Mouse (Mus musculus): ENCODE results near the gene Isca1. TPM values are rescaled to one million over a fixed set of nuclear protein-coding genes. Genes with fewer than 3 reads are reported as not detected.
A peak's percentile ranks its signal among the peaks of the same experiment; 100 is the strongest.
"Not testable (repeated sequence)": the region's sequence is repeated elsewhere in the genome, so short reads cannot be mapped to it uniquely, and the experiment has no call there.

Isca1 gene
- polyA plus RNA-seq, 1 experiment: not detected

- Histone ChIP-seq H3K4me1 (ENCODE audit: control insufficient read depth, insufficient read depth, low read length) (no peaks in the 10 kb centered on the region), H3K4me3 (ENCODE audit: insufficient read depth, low read depth, low read length) (no peak overlapping the region), H3K27ac (ENCODE audit: insufficient read depth, low read depth, low read length) (no peak overlapping the region)
- WGBS: 94% methylated on average over 1 of the region's 1 CpGs
- TF ChIP-seq POLR2A (IDR thresholded peaks at IDR 0.05; ENCODE audit: insufficient read depth, low read depth, low read length) (no peak), CTCF (IDR thresholded peaks at IDR 0.05; ENCODE audit: insufficient read depth, low read depth, low read length) (no peak)
Measured at GRCm38 (mm10) chr13:59794786-59795185, 25.2 kb upstream of the Isca1 start.

DNA sequence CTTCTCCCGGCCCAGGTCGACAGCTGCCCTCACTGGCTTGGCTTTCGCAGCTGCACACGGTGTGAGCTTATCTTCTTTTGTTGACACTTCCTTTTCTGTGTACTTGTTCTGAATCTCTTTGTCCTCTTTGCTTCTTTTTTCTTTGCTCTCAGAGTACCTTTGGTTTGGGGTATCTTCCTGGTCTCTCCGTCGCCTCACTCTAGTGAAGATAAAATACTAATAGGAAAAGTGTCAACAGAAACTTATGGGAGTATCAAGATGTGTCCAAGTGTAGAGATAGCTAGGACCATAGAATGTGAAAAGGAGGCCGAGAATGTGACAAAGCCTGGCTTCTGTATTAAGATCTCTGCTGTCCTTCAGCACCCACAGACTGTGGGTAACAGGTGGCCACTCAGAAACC lies 12.5 kb upstream of the Isca1 start, which contains the start of gene Gm49354:
Gm49354 (minus strand) TSS at position 101 of the 400 bp plus-strand sequence.
- TF ChIP-seq POLR2A (IDR thresholded peaks at IDR 0.05; ENCODE audit: insufficient read depth, low read depth, low read length) (no peak), CTCF (IDR thresholded peaks at IDR 0.05; ENCODE audit: insufficient read depth, low read depth, low read length) (no peak)
- Histone ChIP-seq H3K4me1 (ENCODE audit: control insufficient read depth, insufficient read depth, low read length) (no peaks in the 10 kb centered on the region), H3K27ac (ENCODE audit: insufficient read depth, low read depth, low read length) (no peak within 1 kb of the TSS), H3K4me3 (ENCODE audit: insufficient read depth, low read depth, low read length) (no peak within 1 kb of the TSS)
- WGBS: 92% methylated on average over 7 of the region's 7 CpGs

DNA sequence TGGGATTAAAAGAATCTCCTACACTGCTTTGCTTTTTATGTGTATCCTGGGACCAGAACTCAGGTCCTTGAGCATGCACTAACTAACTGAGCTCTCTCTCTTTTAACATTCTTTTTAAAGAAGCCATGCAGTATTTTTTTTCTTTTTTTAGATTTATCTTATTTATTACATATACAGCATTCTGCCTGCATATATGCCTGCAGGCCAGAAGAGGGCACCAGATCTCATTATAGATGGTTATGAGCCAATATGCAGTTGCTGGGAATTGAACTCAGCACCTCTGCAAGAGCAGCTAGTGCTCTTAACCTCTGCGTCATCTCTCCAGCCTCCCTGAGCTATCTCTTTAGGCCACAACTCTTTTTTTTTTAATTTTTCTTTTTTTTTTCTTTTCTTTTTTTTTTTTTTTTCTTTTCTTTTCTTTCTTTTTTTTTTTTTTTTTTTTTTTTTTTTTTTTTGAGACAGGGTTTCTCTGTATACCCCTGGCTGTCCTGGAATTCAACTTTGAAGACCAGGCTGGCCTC lies 10.2 kb upstream of the Isca1 start:
- not testable (repeated sequence) for H3K4me1 ChIP-seq (ENCODE audit: control insufficient read depth, insufficient read depth, low read length); H3K4me3 ChIP-seq (ENCODE audit: insufficient read depth, low read depth, low read length); H3K27ac ChIP-seq (ENCODE audit: insufficient read depth, low read depth, low read length)
- WGBS: 100% methylated on average over 1 of the region's 1 CpGs

DNA sequence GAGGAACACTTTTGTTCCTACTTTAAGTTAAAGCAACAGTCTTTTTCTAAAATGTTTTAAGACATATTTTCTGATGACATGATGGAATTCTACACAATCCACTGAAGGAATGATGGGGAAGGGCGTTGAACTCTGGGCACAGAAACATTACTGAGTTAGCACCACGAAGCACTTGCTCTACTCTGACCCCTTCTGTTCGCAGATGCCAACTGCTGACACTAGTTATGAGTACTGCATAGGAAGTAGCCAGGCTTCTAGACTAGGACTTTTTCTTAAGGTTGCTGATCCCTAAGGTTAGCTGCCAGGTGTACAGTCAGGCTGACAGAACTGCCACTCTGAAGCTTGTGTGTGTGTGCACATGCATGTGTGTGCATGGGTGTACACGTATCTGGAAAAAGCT lies 9.6 kb upstream of the Isca1 start:
- H3K27ac ChIP-seq (ENCODE audit: insufficient read depth, low read depth, low read length): no peak overlapping the region
- TF ChIP-seq POLR2A (IDR thresholded peaks at IDR 0.05; ENCODE audit: insufficient read depth, low read depth, low read length): no peak
- no peak for TF ChIP-seq CTCF (IDR thresholded peaks at IDR 0.05; ENCODE audit: insufficient read depth, low read depth, low read length)
- no peaks in the 10 kb centered on the region for H3K4me1 ChIP-seq (ENCODE audit: control insufficient read depth, insufficient read depth, low read length)
- H3K4me3 ChIP-seq (ENCODE audit: insufficient read depth, low read depth, low read length): no peak overlapping the region
- whole genome bisulfite sequencing: 79% methylated on average over 4 of the region's 4 CpGs

GRCm38 (mm10) chr13:59775168-59775567 lies 5.6 kb upstream of the Isca1 start:
- TF ChIP-seq CTCF (IDR thresholded peaks at IDR 0.05; ENCODE audit: insufficient read depth, low read depth, low read length): no peak
- TF ChIP-seq POLR2A (IDR thresholded peaks at IDR 0.05; ENCODE audit: insufficient read depth, low read depth, low read length): no peak
- H3K27ac ChIP-seq (ENCODE audit: insufficient read depth, low read depth, low read length): no peak overlapping the region
- peaks cover 8% of the 10 kb centered on the region for H3K4me1 ChIP-seq (ENCODE audit: control insufficient read depth, insufficient read depth, low read length)
- no peak overlapping the region for H3K4me3 ChIP-seq (ENCODE audit: insufficient read depth, low read depth, low read length)
- WGBS: 74% methylated on average over 3 of the region's 3 CpGs

- Histone ChIP-seq H3K4me3 (ENCODE audit: insufficient read depth, low read depth, low read length) (no peak overlapping the region), H3K27ac (ENCODE audit: insufficient read depth, low read depth, low read length) (peak overlapping the region; percentile 94), H3K4me1 (ENCODE audit: control insufficient read depth, insufficient read depth, low read length) (peaks cover 13% of the 10 kb centered on the region)
- 6% methylated on average over 9 of the region's 9 CpGs for WGBS
- TF ChIP-seq CTCF (IDR thresholded peaks at IDR 0.05; ENCODE audit: insufficient read depth, low read depth, low read length) (no peak), POLR2A (IDR thresholded peaks at IDR 0.05; ENCODE audit: insufficient read depth, low read depth, low read length) (no peak)
Measured at GRCm38 (mm10) chr13:59771257-59771656, 1.6 kb upstream of the Isca1 start.

DNA sequence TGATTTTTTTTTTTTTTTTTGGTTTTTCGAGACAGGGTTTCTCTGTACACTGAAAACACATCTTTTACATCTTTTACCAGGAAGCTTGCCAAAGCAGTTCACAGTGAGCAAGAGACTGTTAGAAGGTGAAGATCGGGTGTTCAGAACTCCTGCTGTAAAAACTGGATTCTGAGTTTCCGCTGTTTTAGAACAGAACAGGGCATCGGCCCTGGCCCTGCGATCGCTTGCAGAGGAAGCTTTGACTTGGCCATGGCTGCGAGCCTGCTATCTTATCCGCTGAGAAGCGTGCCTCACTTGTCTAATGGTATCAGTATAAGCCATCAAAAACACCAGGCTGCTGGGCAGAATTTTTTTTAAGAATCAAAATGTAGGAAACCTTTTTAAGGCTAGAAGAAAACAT lies 1.2 kb upstream of the Isca1 start:
- no peak for TF ChIP-seq POLR2A (IDR thresholded peaks at IDR 0.05; ENCODE audit: insufficient read depth, low read depth, low read length)
- no peak for TF ChIP-seq CTCF (IDR thresholded peaks at IDR 0.05; ENCODE audit: insufficient read depth, low read depth, low read length)
- H3K27ac ChIP-seq (ENCODE audit: insufficient read depth, low read depth, low read length): peak overlapping the region; percentile 94
- no peak overlapping the region for H3K4me3 ChIP-seq (ENCODE audit: insufficient read depth, low read depth, low read length)
- WGBS: 25% methylated on average over 9 of the region's 9 CpGs
- H3K4me1 ChIP-seq (ENCODE audit: control insufficient read depth, insufficient read depth, low read length): peaks cover 17% of the 10 kb centered on the region

GRCm38 (mm10) chr13:59770164-59770562 lies 553 bp upstream of the Isca1 start:
- peak overlapping the region; percentile 62 for H3K4me3 ChIP-seq (ENCODE audit: insufficient read depth, low read depth, low read length)
- peak overlapping the region; percentile 94 for H3K27ac ChIP-seq (ENCODE audit: insufficient read depth, low read depth, low read length)
- under 1% methylated on average over 28 of the region's 28 CpGs for WGBS
- TF ChIP-seq CTCF (IDR thresholded peaks at IDR 0.05; ENCODE audit: insufficient read depth, low read depth, low read length): no peak
- TF ChIP-seq POLR2A (IDR thresholded peaks at IDR 0.05; ENCODE audit: insufficient read depth, low read depth, low read length): peak; percentile 41; the same call in 1 of the 2 replicates
- H3K4me1 ChIP-seq (ENCODE audit: control insufficient read depth, insufficient read depth, low read length): peaks cover 18% of the 10 kb centered on the region

- TF ChIP-seq POLR2A (IDR thresholded peaks at IDR 0.05; ENCODE audit: insufficient read depth, low read depth, low read length) (no peak), CTCF (IDR thresholded peaks at IDR 0.05; ENCODE audit: insufficient read depth, low read depth, low read length) (no peak)
- Histone ChIP-seq H3K4me3 (ENCODE audit: insufficient read depth, low read depth, low read length) (peak overlapping the region; percentile 30), H3K4me1 (ENCODE audit: control insufficient read depth, insufficient read depth, low read length) (peaks cover 18% of the 10 kb centered on the region), H3K27ac (ENCODE audit: insufficient read depth, low read depth, low read length) (no peak overlapping the region)
- 17% methylated on average over 13 of the region's 13 CpGs for WGBS
Measured at GRCm38 (mm10) chr13:59768531-59768930, 1.1 kb downstream of the Isca1 start.

Data from olfactory bulb, adult 2 months (tissue).